Mouse (Mus musculus): Measurements from ENCODE around the gene Col9a2.
A peak's percentile ranks its signal among the peaks of the same experiment; 100 is the strongest.

Gene Col9a2

DNA sequence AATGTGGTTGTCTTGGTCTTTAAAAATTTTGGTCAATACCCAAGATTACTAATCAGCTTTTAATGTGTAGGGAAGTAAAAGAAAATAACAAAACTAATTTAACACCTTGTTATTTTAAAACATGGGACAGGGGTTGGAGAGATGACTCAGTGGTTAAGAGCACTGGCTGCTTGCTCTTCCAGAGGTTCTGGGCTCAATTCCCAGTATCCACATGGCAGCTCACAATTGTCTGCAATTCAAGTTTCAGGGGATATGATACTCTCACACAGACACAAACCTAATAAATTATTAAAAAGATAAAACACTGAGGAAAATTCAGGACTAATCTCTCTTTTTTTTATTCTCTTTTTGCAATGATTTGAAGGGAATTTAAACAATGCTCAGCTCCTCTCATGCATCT is 45.3 kb downstream of the Col9a2 start:
- no peak for DNase-seq (ENCODE audit: low spot score)

DNA sequence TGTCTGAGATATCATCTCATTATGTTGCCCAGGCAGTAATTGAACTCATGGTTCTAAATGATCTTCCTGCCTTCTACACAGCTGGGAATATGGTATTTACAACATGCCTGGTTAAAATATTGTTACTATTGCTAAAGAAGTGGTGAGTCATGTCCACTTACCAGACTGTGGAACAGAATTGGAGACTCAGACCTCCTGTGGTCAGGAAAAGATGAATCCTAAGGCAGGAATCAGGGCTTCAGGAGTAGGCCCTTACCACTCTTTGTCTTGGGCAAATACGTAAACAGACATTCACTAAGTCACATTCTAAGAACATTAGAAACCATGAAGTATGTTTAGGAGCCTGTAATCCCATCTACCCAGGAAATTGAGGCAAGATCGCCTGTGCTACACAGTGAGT is 49.5 kb downstream of the Col9a2 start:
- no peak for DNase-seq (ENCODE audit: low spot score)

DNA sequence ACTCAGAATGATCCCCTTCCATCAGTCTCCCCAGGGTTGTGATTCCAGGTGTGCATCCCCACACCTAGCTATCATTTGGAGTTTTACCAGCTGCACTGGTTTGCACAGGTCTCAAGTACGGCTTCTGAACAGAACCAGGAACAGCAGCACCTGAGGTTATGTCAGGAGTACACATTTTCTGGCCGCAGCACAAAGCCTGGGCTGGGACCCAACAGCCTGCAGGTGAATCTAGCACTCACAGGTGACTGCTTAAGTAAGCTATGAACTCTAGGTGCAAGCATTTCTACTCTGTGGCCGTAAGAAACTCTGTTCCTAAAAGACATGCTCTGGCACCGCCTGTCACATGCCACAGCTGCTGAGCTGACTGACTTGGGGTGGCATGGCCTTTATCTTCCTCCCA is 51.0 kb downstream of the Col9a2 start:
- DNase-seq (ENCODE audit: low spot score), result no peak

DNA sequence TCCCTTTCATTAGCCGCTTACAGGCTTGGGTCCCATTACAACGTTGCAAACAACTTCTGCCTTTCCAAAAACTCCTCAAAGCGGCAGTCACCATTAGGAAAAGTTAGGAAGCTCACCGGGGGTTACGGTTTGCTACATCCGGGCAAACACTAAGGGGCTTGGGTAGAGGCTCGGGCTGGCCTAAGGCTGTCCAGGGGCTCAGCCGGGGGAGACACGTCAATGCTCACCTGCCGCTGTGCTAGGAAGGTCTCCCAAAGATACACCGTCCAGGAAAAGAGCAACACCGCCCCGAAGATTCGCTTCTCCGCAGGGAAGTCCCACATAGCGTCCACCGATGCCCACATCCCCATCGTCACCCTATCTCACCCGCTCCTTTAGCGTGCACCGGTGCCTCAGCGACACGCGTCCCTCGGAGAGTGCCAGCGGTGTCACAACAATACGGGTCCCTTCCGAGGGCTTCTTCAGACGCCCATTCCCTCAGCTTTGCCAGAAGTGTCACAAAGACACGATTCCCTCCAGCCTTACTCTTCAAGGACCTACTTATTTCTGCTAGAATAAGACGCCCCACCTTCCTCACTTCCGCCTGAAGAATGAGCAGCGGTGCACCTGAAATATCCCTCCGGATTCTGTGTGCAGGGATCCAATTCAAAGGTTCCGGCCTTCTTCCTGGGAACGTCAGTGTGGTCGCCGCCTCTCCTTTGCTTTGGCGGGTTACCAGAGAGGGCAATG is 58.6 kb downstream of the Col9a2 start, which contains the start of gene Zmpste24:
Gene Zmpste24, minus strand, starts transcription at position 592 of the 729 bp plus-strand sequence.
- peak; percentile 82 for DNase-seq (ENCODE audit: low spot score)

DNA sequence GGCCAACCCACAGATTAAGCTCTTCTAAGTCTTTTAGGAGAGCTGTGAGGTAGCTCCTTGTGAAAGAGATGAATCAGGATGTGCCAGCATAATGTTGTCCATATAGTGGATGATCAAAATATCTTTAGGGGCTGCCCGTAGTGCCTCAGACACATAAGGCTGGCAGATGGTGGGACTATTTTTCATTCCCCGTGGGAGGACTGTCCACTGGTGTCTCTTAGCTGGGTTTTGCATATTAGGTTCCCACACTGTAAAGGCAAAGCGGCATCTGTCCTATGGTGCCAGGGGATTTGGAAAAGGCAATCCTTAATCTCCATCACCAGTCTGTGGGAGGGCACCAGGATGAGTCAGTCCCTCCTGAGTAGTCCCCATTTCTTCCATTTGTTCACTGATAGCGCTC is 64.1 kb downstream of the Col9a2 start:
- no peak for DNase-seq (ENCODE audit: low spot score)

Data from T-cell, adult 2 months (primary cell).